Mouse (Mus musculus) gastrocnemius, postnatal 4 days (tissue): ENCODE measurements around the gene Gm20823. TPM values are rescaled to one million over a fixed set of nuclear protein-coding genes. Genes with fewer than 3 reads are reported as not detected.
"Not testable (repeated sequence)": the region's sequence is repeated elsewhere in the genome, so short reads cannot be mapped to it uniquely, and the experiment has no call there.

ENCODE experiments used
- DNase-seq, 2 experiments: peaks; one replicate each; pipeline ENCODE4 v3.0.0; 2021 to 2022; ENCODE audit warnings: low spot score in 2 of 2, mixed read lengths in 2 of 2
- long read RNA-seq, 2 experiments: library from polyadenylated mRNA; stranded (forward); transcript quantifications; one replicate each; pipeline ENCODE4 v2.0.0; 2021
- total RNA-seq, 2 experiments: library from RNA; stranded (reverse); gene quantifications; 2 replicates each; pipeline ENCODE4 v1.2.3; 2021

The Gm20823 gene
- not detected for total RNA-seq
- long read RNA-seq, experiment 1: 0 reads
- long read RNA-seq, experiment 2: 0 reads

GRCm38 (mm10) chrY:62464745-62465144 is at the start of gene Gm20823:
Gene Gm20823 (minus strand): TSS chrY:62464845.
- DNase-seq: not testable (repeated sequence)
